Mouse (Mus musculus): ENCODE results near the gene Fkbp1a. TPM values are rescaled to one million over a fixed set of nuclear protein-coding genes. Genes with fewer than 3 reads are reported as not detected.
A peak's percentile ranks its signal among the peaks of the same experiment; 100 is the strongest.

Gene Fkbp1a
- polyA plus RNA-seq, 1 experiment from 2014 or later, result 534 TPM

- DNase-seq (ENCODE audit: low spot score), result peak; percentile 86
- H3K9me3 ChIP-seq (replicated peaks; ENCODE audit: low read length), result no peaks in the 10 kb centered on the region
- H3K4me1 ChIP-seq (replicated peaks; ENCODE audit: insufficient read depth, low read length), result no peaks in the 10 kb centered on the region
- peak overlapping the region; percentile 32 for H3K4me3 ChIP-seq (replicated peaks; ENCODE audit: low read depth, low read length)
- TF ChIP-seq CTCF (IDR thresholded peaks at IDR 0.05; ENCODE audit: low read depth), result no peak
- peak; percentile 87 for ATAC-seq (replicated peaks; ENCODE audit: low FRiP score, low read depth)
- H3K4me2 ChIP-seq (ENCODE audit: low read length), result peak overlapping the region; percentile 63
- H3K36me3 ChIP-seq (ENCODE audit: insufficient read depth, low read length), result no peaks in the 10 kb centered on the region
- peak overlapping the region; percentile 37 for H3K27ac ChIP-seq
- no peaks in the 10 kb centered on the region for H3K27me3 ChIP-seq (ENCODE audit: insufficient read depth, low read length)
- WGBS, result 2% methylated on average over 38 of the region's 38 CpGs
- H3K9ac ChIP-seq (ENCODE audit: low read depth, low read length), result peak overlapping the region; percentile 50; the same call in 1 of the 2 replicates
Measured at GRCm38 (mm10) chr2:151575699-151576389, 33.6 kb downstream of the Fkbp1a start.

- H3K4me1 ChIP-seq (replicated peaks; ENCODE audit: insufficient read depth, low read length), result no peaks in the 10 kb centered on the region
- WGBS, result 59% methylated on average over 4 of the region's 4 CpGs
- no peak for ATAC-seq (replicated peaks; ENCODE audit: low FRiP score, low read depth)
- H3K4me2 ChIP-seq (ENCODE audit: low read length), result no peak overlapping the region
- DNase-seq (ENCODE audit: low spot score), result no peak
- no peaks in the 10 kb centered on the region for H3K9me3 ChIP-seq (replicated peaks; ENCODE audit: low read length)
- H3K27ac ChIP-seq, result no peak overlapping the region
- H3K9ac ChIP-seq (ENCODE audit: low read depth, low read length), result no peak overlapping the region
- no peak for TF ChIP-seq CTCF (IDR thresholded peaks at IDR 0.05; ENCODE audit: low read depth)
- no peaks in the 10 kb centered on the region for H3K36me3 ChIP-seq (ENCODE audit: insufficient read depth, low read length)
- no peaks in the 10 kb centered on the region for H3K27me3 ChIP-seq (ENCODE audit: insufficient read depth, low read length)
- H3K4me3 ChIP-seq (replicated peaks; ENCODE audit: low read depth, low read length), result no peak overlapping the region
Measured at GRCm38 (mm10) chr2:151579183-151579582, 36.9 kb downstream of the Fkbp1a start.

GRCm38 (mm10) chr2:151580945-151581344, 38.7 kb downstream of the Fkbp1a start:
- no peaks in the 10 kb centered on the region for H3K9me3 ChIP-seq (replicated peaks; ENCODE audit: low read length)
- H3K36me3 ChIP-seq (ENCODE audit: insufficient read depth, low read length), result no peaks in the 10 kb centered on the region
- no peak overlapping the region for H3K4me2 ChIP-seq (ENCODE audit: low read length)
- H3K4me3 ChIP-seq (replicated peaks; ENCODE audit: low read depth, low read length), result no peak overlapping the region
- 38% methylated on average over 1 of the region's 1 CpGs for WGBS
- DNase-seq (ENCODE audit: low spot score), result no peak
- H3K9ac ChIP-seq (ENCODE audit: low read depth, low read length), result no peak overlapping the region
- no peak for TF ChIP-seq CTCF (IDR thresholded peaks at IDR 0.05; ENCODE audit: low read depth)
- H3K27me3 ChIP-seq (ENCODE audit: insufficient read depth, low read length), result no peaks in the 10 kb centered on the region
- H3K27ac ChIP-seq, result no peak overlapping the region
- H3K4me1 ChIP-seq (replicated peaks; ENCODE audit: insufficient read depth, low read length), result no peaks in the 10 kb centered on the region
- no peak for ATAC-seq (replicated peaks; ENCODE audit: low FRiP score, low read depth)

GRCm38 (mm10) chr2:151585934-151586333, 43.7 kb downstream of the Fkbp1a start:
- Histone ChIP-seq H3K27ac (no peak overlapping the region), H3K4me3 (replicated peaks; ENCODE audit: low read depth, low read length) (no peak overlapping the region)

GRCm38 (mm10) chr2:151586807-151587206, 44.5 kb downstream of the Fkbp1a start:
- WGBS, result 92% methylated on average over 1 of the region's 1 CpGs
- no peaks in the 10 kb centered on the region for H3K36me3 ChIP-seq (ENCODE audit: insufficient read depth, low read length)
- H3K9ac ChIP-seq (ENCODE audit: low read depth, low read length), result no peak overlapping the region
- no peak for DNase-seq (ENCODE audit: low spot score)
- ATAC-seq (replicated peaks; ENCODE audit: low FRiP score, low read depth), result no peak
- TF ChIP-seq CTCF (IDR thresholded peaks at IDR 0.05; ENCODE audit: low read depth), result no peak
- no peaks in the 10 kb centered on the region for H3K27me3 ChIP-seq (ENCODE audit: insufficient read depth, low read length)
- H3K9me3 ChIP-seq (replicated peaks; ENCODE audit: low read length), result no peaks in the 10 kb centered on the region
- H3K27ac ChIP-seq, result no peak overlapping the region
- no peaks in the 10 kb centered on the region for H3K4me1 ChIP-seq (replicated peaks; ENCODE audit: insufficient read depth, low read length)
- H3K4me3 ChIP-seq (replicated peaks; ENCODE audit: low read depth, low read length), result no peak overlapping the region
- H3K4me2 ChIP-seq (ENCODE audit: low read length), result no peak overlapping the region

More at GRCm38 (mm10) chr2:151585934-151586333, 43.7 kb downstream of the Fkbp1a start:
- Histone ChIP-seq H3K27me3 (ENCODE audit: insufficient read depth, low read length) (no peaks in the 10 kb centered on the region), H3K9me3 (replicated peaks; ENCODE audit: low read length) (no peaks in the 10 kb centered on the region), H3K9ac (ENCODE audit: low read depth, low read length) (no peak overlapping the region), H3K4me2 (ENCODE audit: low read length) (no peak overlapping the region), H3K4me1 (replicated peaks; ENCODE audit: insufficient read depth, low read length) (no peaks in the 10 kb centered on the region), H3K36me3 (ENCODE audit: insufficient read depth, low read length) (no peaks in the 10 kb centered on the region)
- ATAC-seq (replicated peaks; ENCODE audit: low FRiP score, low read depth) (no peak), DNase-seq (ENCODE audit: low spot score) (peak; percentile 47)
- TF ChIP-seq CTCF (IDR thresholded peaks at IDR 0.05; ENCODE audit: low read depth), result peak; percentile 59
- 41% methylated on average over 3 of the region's 3 CpGs for WGBS

GRCm38 (mm10) chr2:151587306-151587705, 45.0 kb downstream of the Fkbp1a start:
- Histone ChIP-seq H3K4me2 (ENCODE audit: low read length) (no peak overlapping the region), H3K9ac (ENCODE audit: low read depth, low read length) (no peak overlapping the region), H3K4me3 (replicated peaks; ENCODE audit: low read depth, low read length) (no peak overlapping the region), H3K27me3 (ENCODE audit: insufficient read depth, low read length) (no peaks in the 10 kb centered on the region), H3K27ac (no peak overlapping the region), H3K36me3 (ENCODE audit: insufficient read depth, low read length) (no peaks in the 10 kb centered on the region), H3K4me1 (replicated peaks; ENCODE audit: insufficient read depth, low read length) (no peaks in the 10 kb centered on the region), H3K9me3 (replicated peaks; ENCODE audit: low read length) (no peaks in the 10 kb centered on the region)
- DNase-seq (ENCODE audit: low spot score) (no peak), ATAC-seq (replicated peaks; ENCODE audit: low FRiP score, low read depth) (no peak)
- TF ChIP-seq CTCF (IDR thresholded peaks at IDR 0.05; ENCODE audit: low read depth), result no peak
- 60% methylated on average over 9 of the region's 9 CpGs for WGBS

Measured in kidney, postnatal 0 days (tissue).